Mouse (Mus musculus) spleen, adult 2 months (tissue): ENCODE results near the gene Pdf.

Source experiments
- CTCF ChIP-seq: fragments of 200-500 bp; IDR thresholded peaks from 2 replicates; pipeline ENCODE4 v1.5.1; 2011; ENCODE audit warnings: mild to moderate bottlenecking, inconsistent platforms; ENCODE audit not compliant: insufficient read depth, insufficient read length, insufficient replicate concordance; ENCODE audit errors: extremely low read depth
- POLR2A ChIP-seq: fragments of 200-500 bp; IDR thresholded peaks from 2 replicates; pipeline ENCODE4 v1.6.1; 2011; ENCODE audit warnings: low read depth, low read length, inconsistent platforms

- TF ChIP-seq CTCF (peak; percentile 98), POLR2A (no peak)
Observed at GRCm38 (mm10) chr8:107002532-107002931, 45.9 kb downstream of the Pdf start.
